Mouse (Mus musculus): ENCODE data around the gene Fam71e2. TPM values are rescaled to one million over a fixed set of nuclear protein-coding genes. Genes with fewer than 3 reads are reported as not detected.

The Fam71e2 gene
- polyA plus RNA-seq, 1 experiment from 2014 or later: not detected

DNA sequence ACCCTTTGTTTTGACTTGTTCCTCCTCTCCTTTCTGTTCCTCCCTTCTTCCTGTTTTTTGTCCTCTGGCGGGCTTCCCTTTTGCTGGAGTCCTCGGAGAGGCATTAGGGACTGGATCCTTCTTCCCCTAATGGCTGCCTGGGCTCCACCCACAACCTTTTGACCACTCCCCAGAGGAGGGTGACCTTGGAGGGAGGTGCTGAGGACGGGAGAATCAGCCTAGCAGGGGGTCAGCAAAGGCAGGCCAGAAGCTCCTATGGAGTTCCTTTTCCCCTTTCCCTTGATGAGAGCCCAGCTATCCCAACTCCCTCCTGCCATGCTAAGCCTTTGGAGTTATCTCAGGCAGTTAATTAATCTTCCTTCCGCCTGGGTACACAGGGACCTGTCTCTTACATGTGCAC is 30.0 kb downstream of the Fam71e2 start:
- Histone ChIP-seq H3K9me3 (ENCODE audit: control insufficient read depth, low read length) (no peaks in the 10 kb centered on the region), H3K4me1 (replicated peaks; ENCODE audit: control insufficient read depth, insufficient read depth, low read length) (peaks cover 31% of the 10 kb centered on the region), H3K27ac (ENCODE audit: low read length) (peak overlapping the region; percentile 77), H3K27me3 (replicated peaks; ENCODE audit: control insufficient read depth, insufficient read depth, low read length) (no peaks in the 10 kb centered on the region), H3K4me2 (ENCODE audit: low read length) (peak overlapping the region; percentile 86), H3K4me3 (replicated peaks; ENCODE audit: low read length) (peak overlapping the region; percentile 52), H3K36me3 (ENCODE audit: control insufficient read depth, insufficient read depth) (no peaks in the 10 kb centered on the region), H3K9ac (replicated peaks; ENCODE audit: low read depth, low read length) (peak overlapping the region; percentile 78)
- WGBS: 4% methylated on average over 4 of the region's 4 CpGs
- ATAC-seq: no peak

DNA sequence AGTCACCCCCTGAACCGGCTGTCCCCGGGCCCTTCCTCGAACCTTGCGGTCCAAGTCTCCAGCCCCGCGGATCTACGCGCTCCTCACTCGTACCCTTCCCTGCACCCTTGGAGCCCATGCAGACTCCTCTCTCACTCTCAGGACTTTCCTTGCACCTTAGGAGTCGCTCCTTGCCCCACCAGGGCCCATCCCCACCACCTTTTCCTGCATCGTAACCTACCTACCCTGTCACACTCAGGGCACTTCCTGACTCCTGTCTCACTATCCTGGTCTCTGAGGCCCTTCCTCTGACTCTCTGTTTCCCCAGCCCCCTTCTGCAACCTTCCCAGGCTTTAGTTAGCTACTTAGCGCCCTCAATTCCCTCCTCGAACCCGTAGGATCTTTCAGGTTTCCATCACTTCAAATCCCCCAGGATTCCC is 30.8 kb downstream of the Fam71e2 start:
- under 1% methylated on average over 13 of the region's 14 CpGs for WGBS
- peak; percentile 26 for ATAC-seq

DNA sequence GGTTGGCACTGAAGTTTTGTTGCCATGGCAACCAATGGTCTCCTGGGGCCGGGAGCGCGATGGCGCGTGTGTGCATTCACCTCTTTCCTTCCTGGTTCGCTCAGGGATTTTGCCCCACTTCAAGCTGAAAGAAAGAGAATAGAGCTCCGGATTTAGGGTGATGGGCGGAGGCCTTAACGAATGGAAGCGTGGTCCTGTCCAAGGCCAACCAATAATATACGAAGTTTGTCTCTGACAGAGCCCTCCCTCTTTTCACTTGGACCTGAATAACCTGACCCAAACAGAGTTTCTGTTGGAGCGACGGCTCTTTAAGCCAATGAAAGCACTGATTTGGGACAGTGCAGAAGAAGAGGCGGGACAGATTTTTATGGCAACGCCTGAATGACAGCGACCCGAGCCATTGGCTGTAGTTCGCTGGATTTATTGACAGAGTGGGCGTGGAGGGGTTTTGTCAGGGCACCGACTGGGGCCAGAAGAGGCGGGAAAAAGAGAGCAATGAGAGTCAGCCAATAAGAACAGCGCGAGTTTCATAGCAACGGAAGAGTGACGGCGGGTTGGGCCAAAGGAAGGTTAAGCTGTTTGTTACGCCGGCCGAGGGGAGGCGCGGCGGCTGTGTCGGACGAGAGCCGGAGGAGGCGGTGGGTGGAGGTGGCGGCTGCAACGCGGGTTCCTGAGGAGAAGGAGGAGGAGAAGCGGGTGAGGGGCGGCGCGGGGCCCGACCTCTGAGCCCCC is 31.4 kb downstream of the Fam71e2 start, which contains the start of gene Kmt5c:
TSS of gene Kmt5c (plus strand) at position 572 of the 732 bp plus-strand sequence.
- peaks cover 31% of the 10 kb centered on the region for H3K4me1 ChIP-seq (replicated peaks; ENCODE audit: control insufficient read depth, insufficient read depth, low read length)
- peak within 1 kb of the TSS; percentile 78 for H3K27ac ChIP-seq (ENCODE audit: low read length)
- peak within 1 kb of the TSS; percentile 52 for H3K4me3 ChIP-seq (replicated peaks; ENCODE audit: low read length)
- H3K27me3 ChIP-seq (replicated peaks; ENCODE audit: control insufficient read depth, insufficient read depth, low read length): no peaks in the 10 kb centered on the region
- peak; percentile 96 for ATAC-seq
- H3K9ac ChIP-seq (replicated peaks; ENCODE audit: low read depth, low read length): peak within 1 kb of the TSS; percentile 78
- under 1% methylated on average over 37 of the region's 44 CpGs for WGBS
- H3K36me3 ChIP-seq (ENCODE audit: control insufficient read depth, insufficient read depth): no peaks in the 10 kb centered on the region
- H3K4me2 ChIP-seq (ENCODE audit: low read length): peak within 1 kb of the TSS; percentile 86
- H3K9me3 ChIP-seq (ENCODE audit: control insufficient read depth, low read length): no peaks in the 10 kb centered on the region

More for the DNA sequence above, 30.8 kb downstream of the Fam71e2 start:
- H3K4me2 ChIP-seq (ENCODE audit: low read length): peak overlapping the region; percentile 86
- peak overlapping the region; percentile 78 for H3K9ac ChIP-seq (replicated peaks; ENCODE audit: low read depth, low read length)
- no peaks in the 10 kb centered on the region for H3K36me3 ChIP-seq (ENCODE audit: control insufficient read depth, insufficient read depth)
- peaks cover 31% of the 10 kb centered on the region for H3K4me1 ChIP-seq (replicated peaks; ENCODE audit: control insufficient read depth, insufficient read depth, low read length)
- no peaks in the 10 kb centered on the region for H3K27me3 ChIP-seq (replicated peaks; ENCODE audit: control insufficient read depth, insufficient read depth, low read length)
- peak overlapping the region; percentile 77 for H3K27ac ChIP-seq (ENCODE audit: low read length)
- no peaks in the 10 kb centered on the region for H3K9me3 ChIP-seq (ENCODE audit: control insufficient read depth, low read length)
- H3K4me3 ChIP-seq (replicated peaks; ENCODE audit: low read length): peak overlapping the region; percentile 52

DNA sequence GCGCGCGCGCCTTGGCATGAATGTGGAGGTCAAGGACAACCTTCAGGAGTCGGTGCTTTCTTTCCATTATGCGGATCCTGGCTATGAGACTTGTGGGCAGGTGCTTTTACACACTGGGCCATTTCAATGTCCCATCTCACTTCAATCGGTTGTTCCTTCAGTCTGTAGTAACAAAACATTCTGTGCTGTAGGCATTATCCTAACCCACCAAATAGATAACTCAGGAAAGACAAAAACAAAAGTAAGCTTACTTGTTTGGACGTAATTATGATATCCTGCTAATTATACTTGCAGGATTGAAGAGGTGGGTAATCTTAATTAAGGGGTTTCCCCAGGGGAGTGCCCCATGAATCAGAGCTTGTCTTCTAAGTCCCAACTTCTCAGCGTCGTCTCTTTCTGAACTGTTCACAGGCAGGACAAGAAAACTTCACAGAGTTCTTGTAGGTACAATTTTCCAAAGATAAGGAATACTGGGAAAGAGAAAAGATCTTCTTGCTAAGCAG is 32.0 kb downstream of the Fam71e2 start:
- Histone ChIP-seq H3K9me3 (ENCODE audit: control insufficient read depth, low read length) (no peaks in the 10 kb centered on the region), H3K36me3 (ENCODE audit: control insufficient read depth, insufficient read depth) (no peaks in the 10 kb centered on the region), H3K27me3 (replicated peaks; ENCODE audit: control insufficient read depth, insufficient read depth, low read length) (no peaks in the 10 kb centered on the region), H3K27ac (ENCODE audit: low read length) (peak overlapping the region; percentile 78), H3K4me1 (replicated peaks; ENCODE audit: control insufficient read depth, insufficient read depth, low read length) (peaks cover 31% of the 10 kb centered on the region), H3K4me2 (ENCODE audit: low read length) (peak overlapping the region; percentile 65), H3K9ac (replicated peaks; ENCODE audit: low read depth, low read length) (peak overlapping the region; percentile 23), H3K4me3 (replicated peaks; ENCODE audit: low read length) (peak overlapping the region; percentile 44)
- WGBS: 22% methylated on average over 10 of the region's 10 CpGs
- no peak; the same call in 1 of the 2 replicates for ATAC-seq

DNA sequence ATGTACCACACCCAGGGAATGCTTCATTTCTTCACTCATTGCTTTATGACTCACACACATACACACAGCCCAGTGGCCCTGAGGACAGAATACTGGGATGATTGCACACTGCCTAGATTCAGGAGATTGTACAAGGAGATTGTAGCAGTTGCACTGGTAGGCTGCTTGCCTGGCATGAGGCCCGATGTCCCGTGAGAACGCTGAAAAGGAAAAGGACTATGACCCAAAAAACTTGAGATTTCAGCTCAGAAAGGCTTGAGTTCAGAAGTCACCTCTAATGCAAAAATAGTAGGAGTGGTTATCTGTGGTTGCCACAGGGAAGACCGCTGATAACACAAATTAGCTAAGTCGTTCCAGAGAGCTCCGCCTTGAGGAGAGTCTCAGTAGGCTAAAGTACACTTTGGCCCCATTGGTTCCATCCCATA is 38.1 kb downstream of the Fam71e2 start:
- H3K9ac ChIP-seq (replicated peaks; ENCODE audit: low read depth, low read length): no peak overlapping the region
- WGBS: 74% methylated on average over 6 of the region's 6 CpGs

DNA sequence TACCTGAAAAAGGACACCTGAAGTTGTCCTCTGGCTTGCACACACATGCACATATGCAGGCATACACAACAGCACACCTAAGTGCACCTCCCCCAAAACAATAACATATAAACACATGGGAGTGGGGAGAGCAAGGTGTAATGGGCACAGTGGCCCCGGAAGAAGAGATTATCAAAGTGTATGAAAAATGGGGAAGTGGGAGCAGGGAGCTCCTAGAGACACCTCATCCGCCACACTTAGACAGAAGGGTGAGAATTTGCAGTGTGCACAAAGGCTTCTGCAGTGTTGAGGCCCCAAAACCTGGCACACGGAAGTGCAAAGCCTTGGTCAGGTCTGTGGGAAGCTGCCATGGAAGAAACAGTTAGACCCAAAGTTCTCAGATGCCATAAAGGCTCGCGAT is 40.0 kb downstream of the Fam71e2 start:
- no peak overlapping the region for H3K4me2 ChIP-seq (ENCODE audit: low read length)
- 84% methylated on average over 5 of the region's 5 CpGs for WGBS

More for the DNA sequence above, 38.1 kb downstream of the Fam71e2 start:
- H3K4me2 ChIP-seq (ENCODE audit: low read length): no peak overlapping the region
- H3K36me3 ChIP-seq (ENCODE audit: control insufficient read depth, insufficient read depth): no peaks in the 10 kb centered on the region
- H3K4me1 ChIP-seq (replicated peaks; ENCODE audit: control insufficient read depth, insufficient read depth, low read length): no peaks in the 10 kb centered on the region
- H3K27me3 ChIP-seq (replicated peaks; ENCODE audit: control insufficient read depth, insufficient read depth, low read length): no peaks in the 10 kb centered on the region
- H3K9me3 ChIP-seq (ENCODE audit: control insufficient read depth, low read length): no peaks in the 10 kb centered on the region
- no peak for ATAC-seq
- H3K27ac ChIP-seq (ENCODE audit: low read length): no peak overlapping the region
- H3K4me3 ChIP-seq (replicated peaks; ENCODE audit: low read length): no peak overlapping the region

DNA sequence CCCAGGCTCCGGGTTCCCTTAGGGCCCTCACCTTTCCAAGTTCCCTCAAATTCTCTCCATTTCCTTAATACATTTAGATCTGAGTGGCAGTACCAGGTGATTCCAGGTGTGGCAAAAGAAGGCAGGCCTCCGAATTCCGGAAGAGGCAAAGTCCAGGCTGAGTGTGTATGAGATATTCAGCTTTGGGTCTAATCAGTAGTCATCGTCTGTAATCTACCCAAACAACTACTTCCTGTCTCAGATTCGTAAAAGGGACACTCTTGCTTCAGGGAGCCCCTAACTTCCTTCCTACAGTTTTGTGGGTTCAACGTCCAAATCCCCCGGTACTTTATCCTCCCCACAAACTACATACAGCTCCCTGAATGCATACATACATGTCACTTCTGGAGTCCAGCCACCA is 45.9 kb downstream of the Fam71e2 start, which contains the start of gene Tmem150b:
TSS of gene Tmem150b (minus strand) at position 81 of the 400 bp plus-strand sequence.
- H3K4me3 ChIP-seq (replicated peaks; ENCODE audit: low read length): no peak within 1 kb of the TSS

More for the DNA sequence above, 40.0 kb downstream of the Fam71e2 start:
- Histone ChIP-seq H3K27me3 (replicated peaks; ENCODE audit: control insufficient read depth, insufficient read depth, low read length) (no peaks in the 10 kb centered on the region), H3K9me3 (ENCODE audit: control insufficient read depth, low read length) (no peaks in the 10 kb centered on the region), H3K4me1 (replicated peaks; ENCODE audit: control insufficient read depth, insufficient read depth, low read length) (no peaks in the 10 kb centered on the region), H3K36me3 (ENCODE audit: control insufficient read depth, insufficient read depth) (no peaks in the 10 kb centered on the region), H3K27ac (ENCODE audit: low read length) (no peak overlapping the region), H3K4me3 (replicated peaks; ENCODE audit: low read length) (no peak overlapping the region), H3K9ac (replicated peaks; ENCODE audit: low read depth, low read length) (no peak overlapping the region)
- ATAC-seq: no peak

DNA sequence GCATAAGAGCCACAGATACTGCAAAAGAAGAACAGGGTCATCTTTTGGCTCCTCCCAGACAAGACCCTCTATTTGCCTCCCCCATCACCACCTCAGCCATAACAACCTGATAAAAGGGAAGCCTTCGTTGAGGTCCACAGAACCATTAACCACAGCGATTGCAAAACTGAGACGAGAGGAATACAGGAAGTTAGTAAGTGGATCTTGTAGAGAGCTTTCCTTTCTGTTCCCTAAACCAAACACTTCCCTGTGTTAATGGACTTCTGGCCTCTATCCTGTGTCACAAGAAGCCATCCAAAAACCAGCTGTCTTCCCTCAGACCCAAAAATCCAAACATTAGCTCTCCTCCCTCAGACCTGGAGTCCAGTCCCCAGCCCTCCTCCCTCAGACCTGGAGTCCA is 46.7 kb downstream of the Fam71e2 start:
- Histone ChIP-seq H3K9ac (replicated peaks; ENCODE audit: low read depth, low read length) (no peak overlapping the region), H3K27me3 (replicated peaks; ENCODE audit: control insufficient read depth, insufficient read depth, low read length) (no peaks in the 10 kb centered on the region), H3K4me2 (ENCODE audit: low read length) (no peak overlapping the region), H3K9me3 (ENCODE audit: control insufficient read depth, low read length) (no peaks in the 10 kb centered on the region), H3K27ac (ENCODE audit: low read length) (no peak overlapping the region), H3K36me3 (ENCODE audit: control insufficient read depth, insufficient read depth) (no peaks in the 10 kb centered on the region), H3K4me1 (replicated peaks; ENCODE audit: control insufficient read depth, insufficient read depth, low read length) (no peaks in the 10 kb centered on the region), H3K4me3 (replicated peaks; ENCODE audit: low read length) (no peak overlapping the region)
- ATAC-seq: no peak
- 72% methylated on average over 3 of the region's 3 CpGs for WGBS

More for the DNA sequence above, 45.9 kb downstream of the Fam71e2 start, which contains the start of gene Tmem150b:
- H3K36me3 ChIP-seq (ENCODE audit: control insufficient read depth, insufficient read depth): no peaks in the 10 kb centered on the region
- no peaks in the 10 kb centered on the region for H3K27me3 ChIP-seq (replicated peaks; ENCODE audit: control insufficient read depth, insufficient read depth, low read length)
- no peaks in the 10 kb centered on the region for H3K4me1 ChIP-seq (replicated peaks; ENCODE audit: control insufficient read depth, insufficient read depth, low read length)
- WGBS: 81% methylated on average over 7 of the region's 7 CpGs
- H3K27ac ChIP-seq (ENCODE audit: low read length): no peak within 1 kb of the TSS
- no peak within 1 kb of the TSS for H3K4me2 ChIP-seq (ENCODE audit: low read length)
- no peak for ATAC-seq
- H3K9me3 ChIP-seq (ENCODE audit: control insufficient read depth, low read length): no peaks in the 10 kb centered on the region
- no peak within 1 kb of the TSS for H3K9ac ChIP-seq (replicated peaks; ENCODE audit: low read depth, low read length)

DNA sequence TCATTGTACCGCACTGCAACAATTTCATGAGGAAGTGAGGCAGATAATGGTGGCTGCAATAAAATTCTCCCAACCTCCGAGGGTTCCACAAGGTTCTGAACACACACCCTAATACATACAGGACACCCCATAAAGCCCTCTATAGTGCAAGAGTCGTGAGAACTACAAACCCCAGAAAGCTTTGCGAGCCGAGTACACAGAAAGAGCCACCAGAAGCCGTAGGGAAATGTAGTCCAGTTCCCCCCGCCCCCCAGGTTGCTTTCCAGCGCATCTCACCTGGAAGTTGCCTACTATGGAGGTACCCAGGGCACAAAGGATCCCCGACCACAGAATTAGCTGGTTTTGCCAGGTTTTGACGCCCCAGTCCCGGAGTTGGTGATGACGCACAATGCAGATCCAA is 47.6 kb downstream of the Fam71e2 start:
- ATAC-seq: peak; percentile 88
- peak overlapping the region; percentile 39; the same call in 1 of the 2 replicates for H3K9ac ChIP-seq (replicated peaks; ENCODE audit: low read depth, low read length)

More for the DNA sequence above, 47.6 kb downstream of the Fam71e2 start:
- H3K4me1 ChIP-seq (replicated peaks; ENCODE audit: control insufficient read depth, insufficient read depth, low read length): no peaks in the 10 kb centered on the region
- H3K4me3 ChIP-seq (replicated peaks; ENCODE audit: low read length): peak overlapping the region; percentile 34
- H3K4me2 ChIP-seq (ENCODE audit: low read length): peak overlapping the region; percentile 56
- no peaks in the 10 kb centered on the region for H3K36me3 ChIP-seq (ENCODE audit: control insufficient read depth, insufficient read depth)
- WGBS: 28% methylated on average over 12 of the region's 12 CpGs
- H3K27ac ChIP-seq (ENCODE audit: low read length): no peak overlapping the region
- H3K9me3 ChIP-seq (ENCODE audit: control insufficient read depth, low read length): no peaks in the 10 kb centered on the region
- no peaks in the 10 kb centered on the region for H3K27me3 ChIP-seq (replicated peaks; ENCODE audit: control insufficient read depth, insufficient read depth, low read length)
